Mouse (Mus musculus): ENCODE measurements at regions not wholly inside any gene's neighbourhood (a gene's known extent, or its start where the extent isn't known, plus 50 kb on each side); places are given as distances from the start of the nearest gene placed in this dataset.

DNA sequence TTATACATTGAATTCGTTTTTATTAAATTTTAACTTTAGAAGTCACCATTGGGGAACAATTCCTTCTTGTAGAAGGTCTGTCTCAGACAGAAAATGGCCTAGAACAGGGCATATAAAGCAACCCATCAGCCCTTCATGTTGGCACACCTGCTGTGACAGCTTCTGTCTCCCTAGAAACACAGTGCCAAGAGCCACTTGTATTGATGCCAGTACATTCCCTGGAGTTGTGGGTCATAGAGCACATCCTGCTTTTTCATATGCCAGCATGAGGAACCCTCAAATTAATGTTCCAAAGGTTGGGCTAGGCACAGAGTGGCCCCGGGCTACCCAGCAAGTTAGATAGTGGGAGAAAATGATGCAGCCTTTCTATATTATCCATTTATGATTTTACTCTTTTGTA is 496.0 kb upstream of the Slc10a2 start:
- DNase-seq (ENCODE audit: low read depth, low spot score), result no peak

DNA sequence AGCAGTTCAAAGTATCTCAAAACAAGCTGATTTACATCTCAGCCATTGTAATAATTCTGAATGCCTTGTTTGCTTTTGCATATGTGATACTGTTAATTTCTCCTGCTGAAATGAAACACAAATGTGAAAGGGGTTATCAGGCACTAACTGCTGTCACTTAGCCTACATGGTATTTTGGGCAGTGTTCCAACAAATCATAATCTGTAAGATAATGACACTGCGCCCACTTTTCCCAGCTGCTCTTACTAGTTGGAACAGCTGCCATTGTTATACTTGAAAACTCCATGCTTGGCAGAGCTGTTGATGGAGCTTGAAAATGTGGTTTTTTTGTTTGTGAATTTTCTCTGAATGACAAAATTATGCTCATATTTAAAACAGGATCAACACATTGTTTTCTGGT is 486.4 kb upstream of the Slc10a2 start:
- DNase-seq (ENCODE audit: low read depth, low spot score), result peak; percentile 24

Measured in brain, embryonic 18.5 days (tissue).